Mouse (Mus musculus): ENCODE results near the gene Slc19a2. TPM values are rescaled to one million over a fixed set of nuclear protein-coding genes. Genes with fewer than 3 reads are reported as not detected.

The Slc19a2 gene
- polyA plus RNA-seq, 1 experiment, result 28.7 TPM

- TF ChIP-seq GATA1 (IDR thresholded peaks at IDR 0.05; ENCODE audit: low read length), result no peak
Observed at GRCm38 (mm10) chr1:164247442-164247841, 1.4 kb upstream of the Slc19a2 start.

- TF ChIP-seq GATA1 (IDR thresholded peaks at IDR 0.05; ENCODE audit: low read length), result no peak
Observed at GRCm38 (mm10) chr1:164247971-164248370, 875 bp upstream of the Slc19a2 start.

- TF ChIP-seq GATA1 (IDR thresholded peaks at IDR 0.05; ENCODE audit: low read length), result no peak
Observed at GRCm38 (mm10) chr1:164249332-164249711, 476 bp downstream of the Slc19a2 start.

- TF ChIP-seq GATA1 (IDR thresholded peaks at IDR 0.05; ENCODE audit: low read length), result no peak
Observed at GRCm38 (mm10) chr1:164250391-164251150, 1.7 kb downstream of the Slc19a2 start.

- TF ChIP-seq GATA1 (IDR thresholded peaks at IDR 0.05; ENCODE audit: low read length), result no peak
Observed at GRCm38 (mm10) chr1:164251438-164251837, 2.6 kb downstream of the Slc19a2 start.

- TF ChIP-seq GATA1 (IDR thresholded peaks at IDR 0.05; ENCODE audit: low read length), result no peak
Observed at GRCm38 (mm10) chr1:164252551-164252950, 3.7 kb downstream of the Slc19a2 start.

GRCm38 (mm10) chr1:164254836-164255235 is 6.0 kb downstream of the Slc19a2 start:
- TF ChIP-seq GATA1 (IDR thresholded peaks at IDR 0.05; ENCODE audit: low read length), result no peak

GRCm38 (mm10) chr1:164260171-164261028 is 11.6 kb downstream of the Slc19a2 start:
- TF ChIP-seq GATA1 (IDR thresholded peaks at IDR 0.05; ENCODE audit: low read length), result no peak

- no peak for TF ChIP-seq GATA1 (IDR thresholded peaks at IDR 0.05; ENCODE audit: low read length)
Observed at GRCm38 (mm10) chr1:164261553-164261952, 12.7 kb downstream of the Slc19a2 start.

GRCm38 (mm10) chr1:164270941-164271340 is 22.1 kb downstream of the Slc19a2 start:
- TF ChIP-seq GATA1 (IDR thresholded peaks at IDR 0.05; ENCODE audit: low read length), result no peak

GRCm38 (mm10) chr1:164273659-164274058 is 24.8 kb downstream of the Slc19a2 start:
- TF ChIP-seq GATA1 (IDR thresholded peaks at IDR 0.05; ENCODE audit: low read length), result no peak

GRCm38 (mm10) chr1:164275455-164275954 is 26.7 kb downstream of the Slc19a2 start, which contains the start of gene Ccdc181:
TSS of gene Ccdc181 (plus strand) at chr1:164275585.
- TF ChIP-seq GATA1 (IDR thresholded peaks at IDR 0.05; ENCODE audit: low read length), result no peak

GRCm38 (mm10) chr1:164276552-164276951 is 27.7 kb downstream of the Slc19a2 start:
- no peak for TF ChIP-seq GATA1 (IDR thresholded peaks at IDR 0.05; ENCODE audit: low read length)

- no peak for TF ChIP-seq GATA1 (IDR thresholded peaks at IDR 0.05; ENCODE audit: low read length)
Observed at GRCm38 (mm10) chr1:164279332-164279731, 30.5 kb downstream of the Slc19a2 start.

- TF ChIP-seq GATA1 (IDR thresholded peaks at IDR 0.05; ENCODE audit: low read length), result no peak
Observed at GRCm38 (mm10) chr1:164284007-164284406, 35.2 kb downstream of the Slc19a2 start.

GRCm38 (mm10) chr1:164287406-164287805 is 38.6 kb downstream of the Slc19a2 start:
- no peak for TF ChIP-seq GATA1 (IDR thresholded peaks at IDR 0.05; ENCODE audit: low read length)

Data from G1E-ER4 (cell line).